Mouse (Mus musculus) cortical plate, adult 2 months (tissue): Measurements from ENCODE around the gene Dnah1.

Source experiments
- CTCF ChIP-seq: fragments of 200-500 bp; IDR thresholded peaks from 2 replicates; pipeline ENCODE4 v1.5.1; 2011; ENCODE audit warnings: mild to moderate bottlenecking, control low read depth, low read length; ENCODE audit not compliant: insufficient read depth; ENCODE audit errors: extremely low read depth
- POLR2A ChIP-seq: fragments of 200-500 bp; IDR thresholded peaks from 2 replicates; pipeline ENCODE4 v1.6.1; 2011; ENCODE audit warnings: mild to moderate bottlenecking, low read length, control low read depth; ENCODE audit not compliant: insufficient read depth; ENCODE audit errors: extremely low read depth

GRCm38 (mm10) chr14:31237101-31237882, 86.4 kb downstream of the Dnah1 start:
- TF ChIP-seq CTCF: no peak
- TF ChIP-seq POLR2A: no peak
